Mouse (Mus musculus): Measurements from ENCODE around the gene Cyp4f18. TPM values are rescaled to one million over a fixed set of nuclear protein-coding genes. Genes with fewer than 3 reads are reported as not detected.
"Not testable (repeated sequence)": the region's sequence is repeated elsewhere in the genome, so short reads cannot be mapped to it uniquely, and the experiment has no call there.

Gene Cyp4f18
- polyA plus RNA-seq (2012; ENCODE audit: insufficient read depth, insufficient read length, missing spikeins) = 16.6 and 18.1 TPM in 2 replicates

DNA sequence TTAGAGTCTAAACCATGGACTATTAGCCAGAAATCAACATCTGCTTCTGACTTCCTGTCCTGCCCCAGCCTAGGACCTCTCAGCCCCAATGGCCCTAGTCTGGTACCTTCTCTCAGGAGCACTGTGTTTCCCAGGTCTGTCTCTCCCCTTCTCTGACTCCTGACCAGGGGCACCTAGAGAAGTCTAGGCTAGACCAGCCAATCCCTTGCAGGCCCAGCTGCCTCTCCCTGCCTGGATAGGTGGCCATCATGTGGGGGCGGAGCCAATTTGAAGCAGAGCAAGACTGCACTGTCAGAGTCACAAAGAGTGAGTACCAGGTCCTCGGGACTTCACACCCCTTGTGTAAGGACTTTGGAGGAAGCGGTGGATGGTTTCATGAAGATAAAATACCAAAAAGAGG, at the start of gene Cyp4f18:
Gene Cyp4f18, minus strand, starts transcription at position 154 of the 400 bp plus-strand sequence.
- Histone ChIP-seq H3K4me1 (ENCODE audit: control insufficient read depth, insufficient read depth, low read length) (peaks cover 40% of the 10 kb centered on the region), H3K27ac (ENCODE audit: insufficient read depth, low read depth, low read length) (peak within 1 kb of the TSS; percentile 63), H3K4me3 (ENCODE audit: insufficient read depth, low read length) (no peak within 1 kb of the TSS)
- no peak for TF ChIP-seq CTCF (IDR thresholded peaks at IDR 0.05; ENCODE audit: low read depth, low read length)
- no peak for TF ChIP-seq POLR2A (IDR thresholded peaks at IDR 0.05; ENCODE audit: borderline replicate concordance, low read depth, low read length)

- H3K4me3 ChIP-seq (ENCODE audit: insufficient read depth, low read length); H3K27ac ChIP-seq (ENCODE audit: insufficient read depth, low read depth, low read length); H3K4me1 ChIP-seq (ENCODE audit: control insufficient read depth, insufficient read depth, low read length): not testable (repeated sequence)
Observed at GRCm38 (mm10) chr8:72057643-72058042, 48.2 kb upstream of the Cyp4f18 start.

DNA sequence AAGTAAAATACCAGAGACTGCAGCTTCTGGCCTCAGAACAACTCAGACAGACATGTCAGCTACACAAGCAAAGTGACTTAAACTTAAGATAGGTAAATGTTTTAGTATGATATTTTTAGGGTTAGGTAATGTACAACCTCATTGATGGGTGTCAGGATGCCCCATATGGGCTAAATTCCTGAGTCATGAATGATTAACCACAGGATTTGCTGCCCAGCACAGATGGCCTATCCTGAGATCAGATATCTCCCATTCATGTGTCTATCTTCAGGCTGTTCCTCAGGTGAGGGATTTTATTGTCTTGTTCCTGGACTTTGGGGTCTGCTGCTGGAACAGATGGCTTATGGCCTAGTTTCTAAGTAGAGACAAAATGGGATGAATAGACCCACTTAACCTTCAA, 45.2 kb upstream of the Cyp4f18 start:
- H3K4me1 ChIP-seq (ENCODE audit: control insufficient read depth, insufficient read depth, low read length); H3K27ac ChIP-seq (ENCODE audit: insufficient read depth, low read depth, low read length): not testable (repeated sequence)

GRCm38 (mm10) chr8:72042493-72042892, 33.1 kb upstream of the Cyp4f18 start:
- Histone ChIP-seq H3K4me3 (ENCODE audit: insufficient read depth, low read length) (no peak overlapping the region), H3K27ac (ENCODE audit: insufficient read depth, low read depth, low read length) (no peak overlapping the region), H3K4me1 (ENCODE audit: control insufficient read depth, insufficient read depth, low read length) (no peaks in the 10 kb centered on the region)
- TF ChIP-seq CTCF (IDR thresholded peaks at IDR 0.05; ENCODE audit: low read depth, low read length) (no peak), POLR2A (IDR thresholded peaks at IDR 0.05; ENCODE audit: borderline replicate concordance, low read depth, low read length) (no peak)

More for the DNA sequence above, 45.2 kb upstream of the Cyp4f18 start:
- not testable (repeated sequence) for H3K4me3 ChIP-seq (ENCODE audit: insufficient read depth, low read length)

DNA sequence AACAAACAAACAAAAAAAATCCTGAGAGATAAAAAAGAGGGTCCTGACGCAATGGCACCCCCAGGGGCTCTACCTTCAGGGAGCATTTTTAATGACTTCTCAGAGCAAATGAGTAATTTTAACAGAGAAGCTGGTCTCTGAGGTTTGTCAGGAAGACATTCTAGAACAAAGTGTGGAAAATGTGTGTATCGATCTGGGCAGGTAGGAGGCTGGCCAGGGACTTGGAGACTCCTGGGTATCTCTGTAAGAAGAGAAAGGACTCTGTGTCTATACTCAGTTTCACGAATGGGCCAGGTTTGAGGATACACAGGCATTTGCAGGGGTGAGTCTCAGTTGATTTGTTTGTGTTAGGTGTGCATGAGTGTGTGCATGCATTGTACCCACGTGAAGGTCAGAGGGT, 31.5 kb upstream of the Cyp4f18 start, which contains the start of gene Olfr372:
Gene Olfr372, plus strand, starts transcription at position 301 of the 400 bp plus-strand sequence.
- not testable (repeated sequence) for H3K4me1 ChIP-seq (ENCODE audit: control insufficient read depth, insufficient read depth, low read length); H3K4me3 ChIP-seq (ENCODE audit: insufficient read depth, low read length); H3K27ac ChIP-seq (ENCODE audit: insufficient read depth, low read depth, low read length)

DNA sequence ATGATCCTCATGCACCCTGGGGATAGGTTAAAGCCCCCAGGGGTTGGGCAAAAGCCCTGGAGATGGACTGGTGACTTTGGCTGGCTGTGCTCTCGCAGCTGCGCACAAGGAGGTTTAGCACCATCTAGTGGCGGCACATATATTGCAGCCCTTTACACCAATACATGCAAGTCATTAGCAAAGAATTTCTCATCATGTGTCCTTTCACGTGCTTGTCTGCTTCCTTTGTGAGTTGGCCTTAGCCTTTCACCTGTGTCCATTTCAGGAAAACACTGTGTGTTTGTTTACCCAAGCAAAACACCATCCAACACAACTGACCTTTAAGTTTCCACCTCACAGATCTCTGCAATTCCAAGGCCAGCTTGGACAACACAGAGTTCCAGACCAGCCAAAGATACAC, 23.5 kb upstream of the Cyp4f18 start:
- H3K4me1 ChIP-seq (ENCODE audit: control insufficient read depth, insufficient read depth, low read length); H3K4me3 ChIP-seq (ENCODE audit: insufficient read depth, low read length); H3K27ac ChIP-seq (ENCODE audit: insufficient read depth, low read depth, low read length): not testable (repeated sequence)

DNA sequence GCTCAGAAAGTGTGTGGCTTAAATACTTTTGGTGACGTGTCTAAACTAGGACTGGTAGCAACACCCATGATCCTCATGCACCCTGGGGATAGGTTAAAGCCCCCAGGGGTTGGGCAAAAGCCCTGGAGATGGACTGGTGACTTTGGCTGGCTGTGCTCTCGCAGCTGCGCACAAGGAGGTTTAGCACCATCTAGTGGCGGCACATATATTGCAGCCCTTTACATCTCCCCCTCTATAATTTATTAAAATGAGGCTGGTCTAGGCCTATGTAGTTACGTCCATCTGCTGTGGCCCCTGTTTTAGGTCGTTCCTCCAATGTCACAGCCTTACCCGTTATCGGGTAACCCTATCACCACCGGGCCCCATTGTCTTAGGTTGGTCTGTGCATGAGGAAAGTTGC, 15.5 kb upstream of the Cyp4f18 start:
- not testable (repeated sequence) for H3K27ac ChIP-seq (ENCODE audit: insufficient read depth, low read depth, low read length); H3K4me1 ChIP-seq (ENCODE audit: control insufficient read depth, insufficient read depth, low read length); H3K4me3 ChIP-seq (ENCODE audit: insufficient read depth, low read length)

GRCm38 (mm10) chr8:72019816-72020215, 10.4 kb upstream of the Cyp4f18 start:
- no peak for TF ChIP-seq CTCF (IDR thresholded peaks at IDR 0.05; ENCODE audit: low read depth, low read length)
- no peak for TF ChIP-seq POLR2A (IDR thresholded peaks at IDR 0.05; ENCODE audit: borderline replicate concordance, low read depth, low read length)
- Histone ChIP-seq H3K4me1 (ENCODE audit: control insufficient read depth, insufficient read depth, low read length) (peaks cover 13% of the 10 kb centered on the region), H3K4me3 (ENCODE audit: insufficient read depth, low read length) (no peak overlapping the region), H3K27ac (ENCODE audit: insufficient read depth, low read depth, low read length) (no peak overlapping the region)

- not testable (repeated sequence) for H3K4me3 ChIP-seq (ENCODE audit: insufficient read depth, low read length); H3K27ac ChIP-seq (ENCODE audit: insufficient read depth, low read depth, low read length)
- H3K4me1 ChIP-seq (ENCODE audit: control insufficient read depth, insufficient read depth, low read length) = peaks cover 16% of the 10 kb centered on the region
Observed at GRCm38 (mm10) chr8:72019022-72019421, 9.6 kb upstream of the Cyp4f18 start.

GRCm38 (mm10) chr8:72018141-72018540, 8.7 kb upstream of the Cyp4f18 start:
- Histone ChIP-seq H3K27ac (ENCODE audit: insufficient read depth, low read depth, low read length) (no peak overlapping the region), H3K4me3 (ENCODE audit: insufficient read depth, low read length) (no peak overlapping the region), H3K4me1 (ENCODE audit: control insufficient read depth, insufficient read depth, low read length) (peaks cover 20% of the 10 kb centered on the region)
- TF ChIP-seq POLR2A (IDR thresholded peaks at IDR 0.05; ENCODE audit: borderline replicate concordance, low read depth, low read length) (no peak), CTCF (IDR thresholded peaks at IDR 0.05; ENCODE audit: low read depth, low read length) (no peak)

- H3K4me3 ChIP-seq (ENCODE audit: insufficient read depth, low read length); H3K27ac ChIP-seq (ENCODE audit: insufficient read depth, low read depth, low read length): not testable (repeated sequence)
- H3K4me1 ChIP-seq (ENCODE audit: control insufficient read depth, insufficient read depth, low read length) = peaks cover 22% of the 10 kb centered on the region
Observed at GRCm38 (mm10) chr8:72017339-72017738, 7.9 kb upstream of the Cyp4f18 start.

- H3K27ac ChIP-seq (ENCODE audit: insufficient read depth, low read depth, low read length) = peak overlapping the region; percentile 59
- H3K4me1 ChIP-seq (ENCODE audit: control insufficient read depth, insufficient read depth, low read length) = peaks cover 42% of the 10 kb centered on the region
- H3K4me3 ChIP-seq (ENCODE audit: insufficient read depth, low read length) = not testable (repeated sequence)
Observed at GRCm38 (mm10) chr8:72013506-72014228, 4.2 kb upstream of the Cyp4f18 start.

Data from bone marrow macrophage, adult 2 months (primary cell).